Mouse (Mus musculus): ENCODE data around the gene Lrrc66.

GRCm38 (mm10) chr5:73604542-73604941, 27.8 kb downstream of the Lrrc66 start:
- TF ChIP-seq CTCF (IDR thresholded peaks at IDR 0.05; ENCODE audit: extremely low read depth, insufficient read depth, low read length) (no peak), POLR2A (IDR thresholded peaks at IDR 0.05; ENCODE audit: extremely low read depth, insufficient read depth, low read length) (no peak)

Measured in cortical plate, adult 2 months (tissue).